Mouse (Mus musculus) small intestine, adult 2 months (tissue): Measurements from ENCODE around the gene Dnaaf1.

Source experiments
- CTCF ChIP-seq: fragments of 200-500 bp; IDR thresholded peaks from 2 replicates; pipeline ENCODE4 v1.5.1; 2012; ENCODE audit warnings: low read depth, mild to moderate bottlenecking, control low read depth, inconsistent platforms, low read length, moderate library complexity, mixed read lengths; ENCODE audit not compliant: insufficient replicate concordance, insufficient read length; ENCODE audit errors: extremely low read depth
- POLR2A ChIP-seq: fragments of 200-500 bp; IDR thresholded peaks from 2 replicates; pipeline ENCODE4 v1.6.1; 2012; ENCODE audit warnings: low read depth, mild to moderate bottlenecking, control low read depth, inconsistent platforms, low read length, moderate library complexity

- TF ChIP-seq POLR2A (no peak), CTCF (no peak)
Measured at GRCm38 (mm10) chr8:119641058-119641457, 66.0 kb downstream of the Dnaaf1 start.
